Comparison of ENCODE assay signal across 9 mouse cellular contexts in genomic region chr6:50891205-50891526, GRCm38 (mm10).
DNase-seq lines count a peak whose midpoint lies in the region; ATAC-seq and TF ChIP-seq lines count a peak whose summit lies in the region.
"Had no signal": no experiment of that assay in that cellular context is flagged by ENCODE, and none has a peak within 500 bp of the region (broad histone marks: within the 10 kb centered on the region; RNA-seq: fewer than 3 reads in every experiment).

No protein-coding gene starts in this region.

- H3K27ac ChIP-seq in lung, embryonic 14.5 days (ENCODE audit: low read depth), result peak overlapping the region; percentile 44; the same call in 1 of the 2 replicates
- H3K27ac ChIP-seq in hindbrain, embryonic 10.5 days, result peak overlapping the region; percentile 85
- no peak overlapping the region for H3K27ac ChIP-seq in limb, embryonic 15.5 days
- H3K27ac ChIP-seq in neural tube, embryonic 14.5 days (ENCODE audit: low read depth, low read length), result peak overlapping the region; percentile 88

- H3K9ac ChIP-seq in lung, embryonic 14.5 days, result no peak overlapping the region
- H3K9ac ChIP-seq in limb, embryonic 15.5 days, result no peak overlapping the region
- no peak overlapping the region for H3K9ac ChIP-seq in neural tube, embryonic 14.5 days (replicated peaks; ENCODE audit: low read depth, low read length)

- no peak; the same call in 1 of the 2 replicates for ATAC-seq in lung, embryonic 14.5 days (ENCODE audit: insufficient read depth)
- ATAC-seq in limb, embryonic 15.5 days (ENCODE audit: insufficient number of reproducible peaks, low FRiP score, low TSS enrichment, low read depth), result no peak
- no peak for ATAC-seq in neural tube, embryonic 14.5 days (ENCODE audit: low read depth)

- DNase-seq in lung, embryonic 14.5 days, result no peak
- DNase-seq in lung, postnatal 36 days, result no peak
- no peak for DNase-seq in hindbrain, embryonic 10.5 days (ENCODE audit: low spot score)
- DNase-seq in left cerebral cortex, postnatal 10 days (ENCODE audit: extremely low spot score in 1 of 2, low spot score in 2 of 2), result no peak
- DNase-seq in adrenal gland, postnatal 36 days, result no peak
- DNase-seq: thymus, postnatal 14 days had no signal

- peaks cover 6% of the 10 kb centered on the region; the same call in 1 of the 2 replicates for H3K4me1 ChIP-seq in lung, embryonic 14.5 days (ENCODE audit: insufficient read depth)
- peaks cover 45% of the 10 kb centered on the region for H3K4me1 ChIP-seq in hindbrain, embryonic 10.5 days (replicated peaks)
- peaks cover 13% of the 10 kb centered on the region for H3K4me1 ChIP-seq in limb, embryonic 15.5 days
- peaks cover 18% of the 10 kb centered on the region for H3K4me1 ChIP-seq in neural tube, embryonic 14.5 days (ENCODE audit: control insufficient read depth, insufficient read depth, low read length)

- WGBS in lung, embryonic 14.5 days, result 19% methylated on average over 3 of the region's 3 CpGs
- 52% methylated on average over 3 of the region's 3 CpGs for WGBS in hindbrain, embryonic 10.5 days
- WGBS in limb, embryonic 15.5 days, result 55% methylated on average over 3 of the region's 3 CpGs
- WGBS in neural tube, embryonic 14.5 days, result 32% methylated on average over 3 of the region's 3 CpGs

- intact Hi-C loops in left cerebral cortex, postnatal 10 days (cut with DNase I), result no loop called here

- H3K36me3 ChIP-seq in lung, embryonic 14.5 days (ENCODE audit: insufficient read depth), result no peaks in the 10 kb centered on the region
- no peaks in the 10 kb centered on the region for H3K36me3 ChIP-seq in hindbrain, embryonic 10.5 days
- no peaks in the 10 kb centered on the region for H3K36me3 ChIP-seq in limb, embryonic 15.5 days
- H3K36me3 ChIP-seq in neural tube, embryonic 14.5 days (ENCODE audit: control insufficient read depth, insufficient read depth, low read length), result no peaks in the 10 kb centered on the region
- H3K36me3 ChIP-seq: G1E had no signal

- no peaks in the 10 kb centered on the region for H3K27me3 ChIP-seq in lung, embryonic 14.5 days (ENCODE audit: insufficient read depth, low read length)
- H3K27me3 ChIP-seq in hindbrain, embryonic 10.5 days (ENCODE audit: insufficient read depth, poor library complexity, severe bottlenecking), result no peaks in the 10 kb centered on the region
- H3K27me3 ChIP-seq in limb, embryonic 15.5 days, result peaks cover 14% of the 10 kb centered on the region; the same call in 1 of the 2 replicates
- no peaks in the 10 kb centered on the region for H3K27me3 ChIP-seq in neural tube, embryonic 14.5 days (ENCODE audit: control insufficient read depth, insufficient read depth, low read length)

- H3K4me3 ChIP-seq in lung, embryonic 14.5 days (ENCODE audit: low read depth, low read length), result no peak overlapping the region
- peak overlapping the region; percentile 31; the same call in 1 of the 2 replicates for H3K4me3 ChIP-seq in hindbrain, embryonic 10.5 days
- no peak overlapping the region for H3K4me3 ChIP-seq in limb, embryonic 15.5 days
- no peak overlapping the region for H3K4me3 ChIP-seq in neural tube, embryonic 14.5 days (ENCODE audit: low read depth, low read length)

- TF ChIP-seq CTCF in lung, embryonic 14.5 days (IDR thresholded peaks at IDR 0.05; ENCODE audit: low read depth), result no peak

- no peaks in the 10 kb centered on the region for H3K9me3 ChIP-seq in lung, embryonic 14.5 days (ENCODE audit: low read depth, low read length)
- H3K9me3 ChIP-seq in hindbrain, embryonic 10.5 days, result no peaks in the 10 kb centered on the region
- no peaks in the 10 kb centered on the region for H3K9me3 ChIP-seq in limb, embryonic 15.5 days
- H3K9me3 ChIP-seq in neural tube, embryonic 14.5 days (ENCODE audit: control insufficient read depth, low read length), result no peaks in the 10 kb centered on the region
- H3K9me3 ChIP-seq: G1E had no signal

- H3K4me2 ChIP-seq in lung, embryonic 14.5 days, result peak overlapping the region; percentile 51
- H3K4me2 ChIP-seq in limb, embryonic 15.5 days, result 0 out of 2 replicates have a peak overlapping the region, but pooled peaks have one; percentile 15
- peak overlapping the region; percentile 36; the same call in 1 of the 2 replicates for H3K4me2 ChIP-seq in neural tube, embryonic 14.5 days (ENCODE audit: low read depth, low read length)
